Mouse (Mus musculus): ENCODE measurements around the gene Faim2. TPM values are rescaled to one million over a fixed set of nuclear protein-coding genes. Genes with fewer than 3 reads are reported as not detected.

The Faim2 gene
- total RNA-seq, 1 experiment from 2014 or later = 17.2 TPM

- peak; percentile 90 for DNase-seq
Measured at GRCm38 (mm10) chr15:99469067-99469466, 58.9 kb downstream of the Faim2 start.

GRCm38 (mm10) chr15:99463194-99463593 is 64.8 kb downstream of the Faim2 start:
- DNase-seq = no peak

GRCm38 (mm10) chr15:99457606-99458401 is 70.2 kb downstream of the Faim2 start, which contains the start of gene Nckap5l:
Nckap5l (minus strand) TSS chr15:99457748.
- peak; percentile 97 for DNase-seq

GRCm38 (mm10) chr15:99456963-99457605 is 70.9 kb downstream of the Faim2 start:
- DNase-seq = peak; percentile 79

- no peak for DNase-seq
Measured at GRCm38 (mm10) chr15:99456338-99456962, 71.5 kb downstream of the Faim2 start.

GRCm38 (mm10) chr15:99455415-99455814 is 72.5 kb downstream of the Faim2 start:
- no peak for DNase-seq

- DNase-seq = no peak
Measured at GRCm38 (mm10) chr15:99454585-99455279, 73.2 kb downstream of the Faim2 start.

- DNase-seq = peak; percentile 44
Measured at GRCm38 (mm10) chr15:99453153-99453900, 74.6 kb downstream of the Faim2 start.

- peak; percentile 73 for DNase-seq
Measured at GRCm38 (mm10) chr15:99449751-99450280, 78.1 kb downstream of the Faim2 start.

GRCm38 (mm10) chr15:99449131-99449750 is 78.7 kb downstream of the Faim2 start:
- DNase-seq = peak; percentile 84

Other genes with a start within 250 kb of the Faim2 start
- 44.8 and 46.5 TPM in 2 replicates for gene Prpf40b, start 233.1 kb downstream of the Faim2 start, total RNA-seq (2021)
- gene Fam186b, start 232.3 kb downstream of the Faim2 start, total RNA-seq (2021) = 2.0 and 2.8 TPM in 2 replicates
- 21.3 and 31.3 TPM in 2 replicates for gene Fmnl3, start 157.7 kb downstream of the Faim2 start, total RNA-seq (2021)
- 571 and 598 TPM in 2 replicates for gene Tmbim6, start 135.3 kb downstream of the Faim2 start, total RNA-seq (2021)
- gene Nckap5l, start 70.4 kb downstream of the Faim2 start, total RNA-seq (2021) = 25.6 and 29.0 TPM in 2 replicates
- gene Bcdin3d, start 53.4 kb downstream of the Faim2 start, total RNA-seq (2021) = 3.9 and 6.8 TPM in 2 replicates
- gene Aqp2, start 50.9 kb upstream of the Faim2 start, total RNA-seq (2021) = 1.4 and 1.7 TPM in 2 replicates
- 2.1 and 2.3 TPM in 2 replicates for gene Aqp5, start 62.6 kb upstream of the Faim2 start, total RNA-seq (2021)
- gene Aqp6, start 73.2 kb upstream of the Faim2 start, total RNA-seq (2021) = not detected in 2 replicates
- 25.3 and 28.5 TPM in 2 replicates for gene Racgap1, start 123.5 kb upstream of the Faim2 start, total RNA-seq (2021)
- 0.70 and 0.75 TPM in 2 replicates for gene Asic1, start 142.2 kb upstream of the Faim2 start, total RNA-seq (2021)
- gene Smarcd1, start 174.0 kb upstream of the Faim2 start, total RNA-seq (2021) = 40.0 and 57.6 TPM in 2 replicates
- 17.6 and 18.1 TPM in 2 replicates for gene Gm17349, start 177.3 kb upstream of the Faim2 start, total RNA-seq (2021)
- 1,539 and 1,562 TPM in 2 replicates for gene Gpd1, start 189.3 kb upstream of the Faim2 start, total RNA-seq (2021)
- 177 and 199 TPM in 2 replicates for gene Cox14, start 197.5 kb upstream of the Faim2 start, total RNA-seq (2021)
- 40.9 and 42.7 TPM in 2 replicates for gene Cers5, start 244.7 kb upstream of the Faim2 start, total RNA-seq (2021)

Measured in adrenal gland, postnatal 14 days (tissue).